Mouse (Mus musculus) liver, postnatal 0 days (tissue): Measurements from ENCODE around the gene Ric8a. TPM values are rescaled to one million over a fixed set of nuclear protein-coding genes. Genes with fewer than 3 reads are reported as not detected.

ENCODE experiments used
- ATAC-seq: fragments of 200-750 bp; cut with Nextera tagmentation; 2 replicates; pipeline ENCODE4 v1.8.0; 2017; ENCODE audit warnings: mild to moderate bottlenecking, moderate library complexity
- DNase-seq: peaks from one replicate; pipeline ENCODE4 v3.0.0-alpha.2; 2016
- H3K27ac ChIP-seq: fragments of 300-500 bp; sonication (generic); 2 replicates; pipeline ENCODE4 v1.5.1; 2014; ENCODE audit warnings: antibody characterized with exemption, moderate library complexity, mild to moderate bottlenecking, low read depth
- H3K27me3 ChIP-seq: fragments of 300-500 bp; sonication (generic); 2 replicates; pipeline ENCODE4 v1.6.1; 2014; ENCODE audit warnings: low read length, control low read depth, mixed read lengths; ENCODE audit not compliant: insufficient read depth
- H3K36me3 ChIP-seq: fragments of 300-500 bp; sonication (generic); replicated peaks from 2 replicates; pipeline ENCODE4 v1.6.1; 2014; ENCODE audit warnings: mild to moderate bottlenecking, control low read depth, low read length, moderate library complexity, mixed read lengths; ENCODE audit not compliant: insufficient read depth
- H3K4me1 ChIP-seq: fragments of 300-500 bp; sonication (generic); 2 replicates; pipeline ENCODE4 v1.6.1; 2014; ENCODE audit warnings: antibody characterized with exemption, mild to moderate bottlenecking, control low read depth; ENCODE audit not compliant: insufficient read depth
- H3K4me2 ChIP-seq: fragments of 300-500 bp; sonication (generic); 2 replicates; pipeline ENCODE4 v1.6.1; 2014; ENCODE audit warnings: low read depth, mild to moderate bottlenecking, low read length, moderate library complexity, mixed read lengths
- H3K4me3 ChIP-seq: fragments of 300-500 bp; sonication (generic); 2 replicates; pipeline ENCODE4 v1.5.1; 2014; ENCODE audit warnings: low read depth, low read length
- H3K9ac ChIP-seq: fragments of 300-500 bp; sonication (generic); replicated peaks from 2 replicates; pipeline ENCODE4 v1.6.1; 2014; ENCODE audit warnings: mild to moderate bottlenecking, moderate library complexity
- H3K9me3 ChIP-seq: fragments of 300-500 bp; sonication (generic); 2 replicates; pipeline ENCODE4 v1.6.1; 2016; ENCODE audit warnings: mild to moderate bottlenecking, control low read depth, low read length, mixed read lengths
- CTCF ChIP-seq: sonication (generic); IDR thresholded peaks from 2 replicates; pipeline ENCODE4 v1.5.1; 2016; ENCODE audit warnings: antibody characterized with exemption, low read depth
- EP300 ChIP-seq: IDR thresholded peaks from 2 replicates; pipeline ENCODE4 v1.6.1; 2016; ENCODE audit warnings: antibody characterized with exemption, low read depth, mild to moderate bottlenecking
- WGBS: fragments of 180-500 bp; shearing (Covaris S2); extraction: QIAGEN DNeasy Blood & Tissue Kit; methylation state at CpG from one replicate; pipeline ENCODE4 v1.1.7; 2014; ENCODE audit not compliant: insufficient replicate concordance; 5-methylcytosine and 5-hydroxymethylcytosine counted together
- polyA plus RNA-seq: library from polyadenylated mRNA; unstranded; fragments of >200 nt; fragmentation: Nextera tagmentation; extraction: Ambion mirVana; gene quantifications from 2 replicates; pipeline ENCODE4 v1.2.1, GENCODE M21; 2015

The Ric8a gene
- polyA plus RNA-seq, 1 experiment from 2014 or later = 17.1 TPM

- TF ChIP-seq CTCF (no peak), EP300 (no peak)
- DNase-seq (no peak), ATAC-seq (peak; percentile 47)
- WGBS = 53% methylated on average over 2 of the region's 2 CpGs
- Histone ChIP-seq H3K9me3 (no peaks in the 10 kb centered on the region), H3K9ac (peak overlapping the region; percentile 36), H3K36me3 (no peaks in the 10 kb centered on the region), H3K4me2 (peak overlapping the region; percentile 50), H3K4me1 (no peaks in the 10 kb centered on the region), H3K27me3 (peaks cover 3% of the 10 kb centered on the region; the same call in 1 of the 2 replicates), H3K27ac (peak overlapping the region; percentile 87), H3K4me3 (peak overlapping the region; percentile 34)
These were observed 21.0 kb upstream of the Ric8a start for GRCm38 (mm10) chr7:140835758-140836087.

GRCm38 (mm10) chr7:140836243-140837115, 20.3 kb upstream of the Ric8a start:
- Histone ChIP-seq H3K27me3 (peaks cover 5% of the 10 kb centered on the region; the same call in 1 of the 2 replicates), H3K27ac (peak overlapping the region; percentile 87; the same call in 1 of the 2 replicates), H3K4me1 (no peaks in the 10 kb centered on the region), H3K4me2 (peak overlapping the region; percentile 50), H3K4me3 (peak overlapping the region; percentile 34), H3K9ac (peak overlapping the region; percentile 36), H3K36me3 (no peaks in the 10 kb centered on the region), H3K9me3 (no peaks in the 10 kb centered on the region)
- DNase-seq (no peak), ATAC-seq (no peak)
- no peak for TF ChIP-seq EP300
- TF ChIP-seq CTCF = no peak
- 66% methylated on average over 9 of the region's 9 CpGs for WGBS

- H3K4me3 ChIP-seq = no peak overlapping the region
- no peak overlapping the region for H3K27ac ChIP-seq
- no peaks in the 10 kb centered on the region for H3K36me3 ChIP-seq
- DNase-seq (no peak), ATAC-seq (no peak)
- H3K4me1 ChIP-seq = no peaks in the 10 kb centered on the region
- H3K9ac ChIP-seq = no peak overlapping the region
- H3K27me3 ChIP-seq = peaks cover 5% of the 10 kb centered on the region; the same call in 1 of the 2 replicates
- no peaks in the 10 kb centered on the region for H3K9me3 ChIP-seq
- WGBS = 69% methylated on average over 5 of the region's 5 CpGs
- no peak overlapping the region for H3K4me2 ChIP-seq
- no peak for TF ChIP-seq EP300
- TF ChIP-seq CTCF = no peak
These were observed 17.2 kb upstream of the Ric8a start for GRCm38 (mm10) chr7:140839556-140839955.

GRCm38 (mm10) chr7:140840750-140841735, 15.7 kb upstream of the Ric8a start:
- Histone ChIP-seq H3K4me2 (no peak overlapping the region), H3K27me3 (peaks cover 5% of the 10 kb centered on the region; the same call in 1 of the 2 replicates), H3K4me3 (no peak overlapping the region), H3K9ac (no peak overlapping the region), H3K4me1 (no peaks in the 10 kb centered on the region), H3K36me3 (no peaks in the 10 kb centered on the region), H3K9me3 (no peaks in the 10 kb centered on the region), H3K27ac (no peak overlapping the region)
- no peak for TF ChIP-seq CTCF
- TF ChIP-seq EP300 = no peak
- ATAC-seq (peak; percentile 24), DNase-seq (peak; percentile 27)
- 40% methylated on average over 17 of the region's 19 CpGs for WGBS

- ATAC-seq (no peak), DNase-seq (no peak)
- 0 out of 2 replicates have a peak, but pooled peaks cover 4% of the 10 kb centered on the region for H3K4me1 ChIP-seq
- H3K4me3 ChIP-seq = no peak overlapping the region
- 69% methylated on average over 7 of the region's 7 CpGs for WGBS
- H3K27me3 ChIP-seq = peaks cover 5% of the 10 kb centered on the region; the same call in 1 of the 2 replicates
- TF ChIP-seq CTCF (no peak), EP300 (no peak)
- H3K27ac ChIP-seq = no peak overlapping the region
- H3K4me2 ChIP-seq = no peak overlapping the region
- H3K9me3 ChIP-seq = no peaks in the 10 kb centered on the region
- no peaks in the 10 kb centered on the region for H3K36me3 ChIP-seq
- no peak overlapping the region for H3K9ac ChIP-seq
These were observed 13.0 kb upstream of the Ric8a start for GRCm38 (mm10) chr7:140843806-140844205.
